Mouse (Mus musculus) forebrain, postnatal 0 days (tissue): ENCODE measurements around the gene Zscan4-ps3. TPM values are rescaled to one million over a fixed set of nuclear protein-coding genes. Genes with fewer than 3 reads are reported as not detected.
"Not testable (repeated sequence)": the region's sequence is repeated elsewhere in the genome, so short reads cannot be mapped to it uniquely, and the experiment has no call there.

Source experiments
- ATAC-seq: fragments of 200-750 bp; cut with Nextera tagmentation; 2 replicates; pipeline ENCODE4 v1.8.0; 2017; ENCODE audit warnings: mild to moderate bottlenecking, moderate library complexity
- DNase-seq: peaks from one replicate; pipeline ENCODE4 v3.0.0-alpha.2; 2015
- H3K27ac ChIP-seq: fragments of 300-500 bp; sonication (generic); 2 replicates; pipeline ENCODE4 v1.5.1; 2014; ENCODE audit warnings: low read depth, mild to moderate bottlenecking, antibody characterized with exemption, low read length, moderate library complexity, mixed read lengths
- H3K27me3 ChIP-seq: fragments of 300-500 bp; sonication (generic); 2 replicates; pipeline ENCODE4 v1.6.1; 2014; ENCODE audit warnings: mild to moderate bottlenecking, low read length, mixed read lengths; ENCODE audit not compliant: insufficient read depth
- H3K36me3 ChIP-seq: fragments of 300-500 bp; sonication (generic); 2 replicates; pipeline ENCODE4 v1.6.1; 2014; ENCODE audit warnings: mild to moderate bottlenecking, moderate library complexity; ENCODE audit not compliant: insufficient read depth
- H3K4me1 ChIP-seq: fragments of 300-500 bp; sonication (generic); 2 replicates; pipeline ENCODE4 v1.6.1; 2014; ENCODE audit warnings: antibody characterized with exemption; ENCODE audit not compliant: insufficient read depth
- H3K4me2 ChIP-seq: fragments of 300-500 bp; sonication (generic); 2 replicates; pipeline ENCODE4 v1.6.1; 2014; ENCODE audit warnings: low read depth, mild to moderate bottlenecking, moderate library complexity
- H3K4me3 ChIP-seq: fragments of 300-500 bp; sonication (generic); 2 replicates; pipeline ENCODE4 v1.5.1; 2014; ENCODE audit warnings: low read depth, low read length, mixed read lengths
- H3K9ac ChIP-seq: fragments of 300-500 bp; sonication (generic); 2 replicates; pipeline ENCODE4 v1.6.1; 2014; ENCODE audit warnings: mild to moderate bottlenecking
- H3K9me3 ChIP-seq: fragments of 300-500 bp; sonication (generic); 2 replicates; pipeline ENCODE4 v1.6.1; 2016; ENCODE audit warnings: low read length
- WGBS: fragments of 180-500 bp; shearing (Covaris S2); extraction: QIAGEN DNeasy Blood & Tissue Kit; methylation state at CpG from one replicate; pipeline ENCODE4 v1.1.7; 2014; 5-methylcytosine and 5-hydroxymethylcytosine counted together
- polyA plus RNA-seq: library from polyadenylated mRNA; unstranded; fragments of >200 nt; fragmentation: Nextera tagmentation; extraction: Ambion mirVana; gene quantifications from 2 replicates; pipeline ENCODE4 v1.2.1, GENCODE M21; 2015
- total RNA-seq: library from RNA; depleted of rRNA; stranded (reverse); fragments of >200 nt; gene quantifications from 2 replicates; pipeline ENCODE4 v1.2.3, GENCODE M21; 2014; rRNA removed

The Zscan4-ps3 gene
- total RNA-seq = not detected in 2 replicates
- polyA plus RNA-seq = not detected in 2 replicates

- H3K4me1 ChIP-seq, H3K9me3 ChIP-seq, ATAC-seq, DNase-seq, H3K27me3 ChIP-seq, H3K36me3 ChIP-seq, H3K9ac ChIP-seq, H3K4me3 ChIP-seq, H3K27ac ChIP-seq, H3K4me2 ChIP-seq: not testable (repeated sequence)
- 87% methylated on average over 2 of the region's 2 CpGs for WGBS
Measured at GRCm38 (mm10) chr7:11609008-11609407, at the start of gene Zscan4-ps3. Gene Zscan4-ps3 (plus strand): TSS chr7:11609308.

- not testable (repeated sequence) for H3K9me3 ChIP-seq, H3K9ac ChIP-seq, ATAC-seq, H3K36me3 ChIP-seq, H3K4me3 ChIP-seq, H3K4me2 ChIP-seq, DNase-seq, H3K27ac ChIP-seq, H3K4me1 ChIP-seq, H3K27me3 ChIP-seq
- WGBS = 15% methylated on average over 8 of the region's 8 CpGs
Measured at GRCm38 (mm10) chr7:11617082-11617481, 8.0 kb downstream of the Zscan4-ps3 start.

Other genes starting within 250 kb of the Zscan4-ps3 start
- not detected in 2 replicates for gene Zscan4f, start 211.4 kb upstream of the Zscan4-ps3 start, total RNA-seq
- not detected in 2 replicates for gene Zscan4f, start 211.4 kb upstream of the Zscan4-ps3 start, polyA plus RNA-seq
- gene Zscan4-ps2, start 95.0 kb upstream of the Zscan4-ps3 start, total RNA-seq = not detected in 2 replicates
- gene Zscan4-ps2, start 95.0 kb upstream of the Zscan4-ps3 start, polyA plus RNA-seq = not detected in 2 replicates
- not detected in 2 replicates for gene Vmn1r72, start 70.8 kb downstream of the Zscan4-ps3 start, total RNA-seq
- gene Vmn1r72, start 70.8 kb downstream of the Zscan4-ps3 start, polyA plus RNA-seq = not detected in 2 replicates
- gene Vmn1r73, start 121.0 kb downstream of the Zscan4-ps3 start, total RNA-seq = not detected in 2 replicates
- gene Vmn1r73, start 121.0 kb downstream of the Zscan4-ps3 start, polyA plus RNA-seq = not detected in 2 replicates
- gene Vmn1r74, start 224.7 kb downstream of the Zscan4-ps3 start, total RNA-seq = not detected in 2 replicates
- not detected in 2 replicates for gene Vmn1r74, start 224.7 kb downstream of the Zscan4-ps3 start, polyA plus RNA-seq